Mouse (Mus musculus): ENCODE data around the gene Olfr487. TPM values are rescaled to one million over a fixed set of nuclear protein-coding genes. Genes with fewer than 3 reads are reported as not detected.
"Not testable (repeated sequence)": the region's sequence is repeated elsewhere in the genome, so short reads cannot be mapped to it uniquely, and the experiment has no call there.

Gene Olfr487
- not detected in 2 replicates for polyA plus RNA-seq (2012; rRNA removed)

DNA sequence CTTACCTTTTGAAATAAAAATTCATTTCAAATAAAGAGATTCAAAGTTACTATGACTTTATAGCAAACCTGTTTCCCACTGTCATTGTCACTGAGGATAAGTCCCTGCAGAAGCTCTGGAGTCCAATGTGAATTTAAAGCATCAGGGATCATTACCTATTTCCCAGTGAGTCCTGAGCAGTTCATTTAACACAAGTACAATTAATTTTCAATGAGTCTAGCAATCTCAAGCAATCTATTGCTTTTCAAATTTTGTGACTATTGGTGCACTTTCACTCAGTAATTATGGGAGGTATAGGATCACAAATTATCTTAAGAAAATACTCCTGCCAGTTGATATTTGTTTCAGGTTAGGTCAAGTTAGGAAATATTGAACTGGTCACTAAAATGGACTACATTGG is at the start of gene Olfr487:
Gene Olfr487, minus strand, starts transcription at position 101 of the 400 bp plus-strand sequence.
- not testable (repeated sequence) for H3K36me3 ChIP-seq (ENCODE audit: control insufficient read depth, insufficient read depth, low read length); H3K27ac ChIP-seq (ENCODE audit: insufficient read depth, low read length); H3K4me3 ChIP-seq (ENCODE audit: extremely low read depth, insufficient read depth, insufficient read length); DNase-seq (ENCODE audit: low read depth in 1 of 2, low spot score in 2 of 2); H3K4me1 ChIP-seq (ENCODE audit: control insufficient read depth, insufficient read depth, insufficient read length); H3K27me3 ChIP-seq (ENCODE audit: control insufficient read depth, insufficient read depth, low read length)

DNA sequence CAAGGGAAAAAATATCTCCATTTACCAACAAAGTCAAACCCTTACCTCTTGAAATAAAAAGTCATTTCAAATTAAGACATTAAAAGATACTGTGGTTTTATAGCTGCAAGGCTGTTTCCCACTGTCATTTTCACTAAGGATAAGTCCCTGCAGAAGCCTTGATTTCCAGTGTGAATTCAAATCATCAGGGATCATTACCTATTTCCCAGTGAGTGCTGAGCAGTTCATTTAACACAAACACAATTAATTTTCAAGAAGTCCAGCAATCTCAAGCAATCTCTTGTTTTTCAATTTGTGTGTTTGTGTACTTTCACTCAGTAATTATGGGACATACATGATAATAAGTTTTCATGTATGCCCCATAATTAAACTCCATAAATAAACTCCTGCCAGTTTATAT is 43.8 kb upstream of the Olfr487 start, which contains the start of gene Olfr488:
Gene Olfr488, minus strand, starts transcription at position 101 of the 400 bp plus-strand sequence.
- no peak for DNase-seq (ENCODE audit: low read depth in 1 of 2, low spot score in 2 of 2)
- Histone ChIP-seq H3K36me3 (ENCODE audit: control insufficient read depth, insufficient read depth, low read length) (no peaks in the 10 kb centered on the region), H3K4me3 (ENCODE audit: extremely low read depth, insufficient read depth, insufficient read length) (no peak within 1 kb of the TSS), H3K27ac (ENCODE audit: insufficient read depth, low read length) (no peak within 1 kb of the TSS), H3K27me3 (ENCODE audit: control insufficient read depth, insufficient read depth, low read length) (no peaks in the 10 kb centered on the region), H3K4me1 (ENCODE audit: control insufficient read depth, insufficient read depth, insufficient read length) (no peaks in the 10 kb centered on the region)
- no peak for TF ChIP-seq CTCF (IDR thresholded peaks at IDR 0.05; ENCODE audit: extremely low read depth, insufficient read depth, insufficient read length, insufficient replicate concordance)
- TF ChIP-seq POLR2A (IDR thresholded peaks at IDR 0.05; ENCODE audit: low read depth, low read length) = no peak

DNA sequence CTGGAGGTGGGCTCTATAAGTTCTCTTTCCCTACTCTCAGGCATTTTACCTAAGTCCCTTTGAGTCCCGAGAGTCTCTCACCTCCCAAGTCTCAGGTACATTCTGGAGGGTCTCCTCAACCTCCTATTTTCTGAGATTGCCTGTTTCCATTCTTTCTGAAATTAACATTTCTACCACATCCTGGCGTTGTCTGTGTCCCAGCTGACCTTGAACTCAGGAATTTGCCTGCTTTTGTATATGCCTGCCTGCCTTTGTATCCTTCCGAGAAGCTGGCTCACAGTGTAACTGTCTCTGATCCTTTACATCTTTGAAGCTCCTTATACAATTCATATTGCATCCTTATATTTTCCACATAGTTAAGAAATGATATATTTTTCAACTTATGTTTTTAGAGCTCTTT is 19.1 kb upstream of the Olfr487 start:
- Histone ChIP-seq H3K27me3 (ENCODE audit: control insufficient read depth, insufficient read depth, low read length) (no peaks in the 10 kb centered on the region), H3K27ac (ENCODE audit: insufficient read depth, low read length) (no peak overlapping the region), H3K4me1 (ENCODE audit: control insufficient read depth, insufficient read depth, insufficient read length) (no peaks in the 10 kb centered on the region), H3K36me3 (ENCODE audit: control insufficient read depth, insufficient read depth, low read length) (no peaks in the 10 kb centered on the region), H3K4me3 (ENCODE audit: extremely low read depth, insufficient read depth, insufficient read length) (no peak overlapping the region)
- WGBS = 66% methylated on average over 3 of the region's 3 CpGs
- TF ChIP-seq POLR2A (IDR thresholded peaks at IDR 0.05; ENCODE audit: low read depth, low read length) (no peak), CTCF (IDR thresholded peaks at IDR 0.05; ENCODE audit: extremely low read depth, insufficient read depth, insufficient read length, insufficient replicate concordance) (no peak)
- DNase-seq (ENCODE audit: low read depth in 1 of 2, low spot score in 2 of 2) = no peak

DNA sequence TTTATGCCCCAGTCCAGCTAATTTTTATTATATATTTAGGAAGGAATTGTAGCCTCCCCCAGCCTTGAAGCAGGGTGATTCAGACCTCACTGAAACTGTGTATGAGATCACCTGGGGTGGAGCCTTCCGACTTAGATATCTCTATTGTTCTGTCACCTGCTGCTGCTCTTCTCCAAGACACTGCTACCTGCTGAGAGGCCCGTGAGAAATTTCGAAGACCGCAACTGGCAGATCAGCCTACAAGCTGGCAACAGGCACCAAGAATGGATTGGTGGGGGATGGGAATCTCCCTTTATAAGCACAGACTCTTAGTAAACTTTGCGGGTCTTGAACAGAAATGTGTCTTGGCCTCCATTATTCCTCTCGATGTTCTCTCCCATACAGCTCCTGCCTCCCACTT is 17.5 kb downstream of the Olfr487 start:
- DNase-seq (ENCODE audit: low read depth in 1 of 2, low spot score in 2 of 2) = no peak
- H3K36me3 ChIP-seq (ENCODE audit: control insufficient read depth, insufficient read depth, low read length) = no peaks in the 10 kb centered on the region
- H3K27ac ChIP-seq (ENCODE audit: insufficient read depth, low read length) = no peak overlapping the region
- WGBS = 71% methylated on average over 6 of the region's 6 CpGs
- no peak overlapping the region for H3K4me3 ChIP-seq (ENCODE audit: extremely low read depth, insufficient read depth, insufficient read length)
- H3K4me1 ChIP-seq (ENCODE audit: control insufficient read depth, insufficient read depth, insufficient read length) = no peaks in the 10 kb centered on the region
- no peaks in the 10 kb centered on the region for H3K27me3 ChIP-seq (ENCODE audit: control insufficient read depth, insufficient read depth, low read length)
- no peak for TF ChIP-seq POLR2A (IDR thresholded peaks at IDR 0.05; ENCODE audit: low read depth, low read length)
- no peak for TF ChIP-seq CTCF (IDR thresholded peaks at IDR 0.05; ENCODE audit: extremely low read depth, insufficient read depth, insufficient read length, insufficient replicate concordance)

DNA sequence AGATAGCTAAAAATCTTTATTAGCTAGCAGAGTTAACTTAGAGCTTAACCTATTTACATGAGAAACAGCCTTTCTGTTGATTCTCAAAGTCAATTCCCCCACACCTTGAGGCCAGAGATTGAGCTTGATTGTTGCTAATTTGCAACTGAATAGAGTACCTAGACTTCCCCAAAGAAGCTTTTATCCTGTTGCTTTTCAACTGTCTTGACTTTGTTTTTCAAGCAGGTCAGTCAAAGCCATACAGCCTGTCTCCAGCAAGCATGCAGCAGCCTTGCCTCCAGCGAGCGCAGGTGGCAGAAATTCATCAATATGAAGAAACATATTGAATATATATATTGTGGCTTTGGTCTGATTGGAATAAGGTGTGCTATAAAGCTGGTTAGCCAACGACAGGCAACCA is 18.1 kb downstream of the Olfr487 start:
- not testable (repeated sequence) for H3K4me3 ChIP-seq (ENCODE audit: extremely low read depth, insufficient read depth, insufficient read length); H3K27me3 ChIP-seq (ENCODE audit: control insufficient read depth, insufficient read depth, low read length); H3K36me3 ChIP-seq (ENCODE audit: control insufficient read depth, insufficient read depth, low read length); H3K4me1 ChIP-seq (ENCODE audit: control insufficient read depth, insufficient read depth, insufficient read length); DNase-seq (ENCODE audit: low read depth in 1 of 2, low spot score in 2 of 2); H3K27ac ChIP-seq (ENCODE audit: insufficient read depth, low read length)
- 60% methylated on average over 3 of the region's 3 CpGs for WGBS

DNA sequence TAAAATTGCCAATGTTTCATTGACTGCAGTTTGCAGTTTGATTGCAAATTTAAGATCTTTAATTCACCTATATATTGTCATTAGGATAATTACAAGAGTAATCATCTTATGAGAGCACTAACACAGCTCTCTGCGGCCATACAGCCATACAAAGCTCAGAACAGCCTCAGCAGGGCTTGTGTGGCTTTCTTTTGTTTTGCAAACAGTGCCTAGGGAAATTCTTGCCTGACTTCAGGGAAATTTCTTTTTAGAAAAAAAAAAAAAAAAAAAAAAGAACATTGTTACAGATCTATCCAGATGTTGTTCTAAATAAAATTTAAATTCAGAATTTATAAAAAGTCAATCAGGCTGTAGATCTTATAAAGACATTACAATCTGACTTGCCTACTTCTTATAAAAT is 21.7 kb downstream of the Olfr487 start:
- not testable (repeated sequence) for DNase-seq (ENCODE audit: low read depth in 1 of 2, low spot score in 2 of 2); H3K4me1 ChIP-seq (ENCODE audit: control insufficient read depth, insufficient read depth, insufficient read length); H3K27ac ChIP-seq (ENCODE audit: insufficient read depth, low read length); H3K4me3 ChIP-seq (ENCODE audit: extremely low read depth, insufficient read depth, insufficient read length); H3K27me3 ChIP-seq (ENCODE audit: control insufficient read depth, insufficient read depth, low read length); H3K36me3 ChIP-seq (ENCODE audit: control insufficient read depth, insufficient read depth, low read length)
- 59% methylated on average over 1 of the region's 1 CpGs for WGBS

DNA sequence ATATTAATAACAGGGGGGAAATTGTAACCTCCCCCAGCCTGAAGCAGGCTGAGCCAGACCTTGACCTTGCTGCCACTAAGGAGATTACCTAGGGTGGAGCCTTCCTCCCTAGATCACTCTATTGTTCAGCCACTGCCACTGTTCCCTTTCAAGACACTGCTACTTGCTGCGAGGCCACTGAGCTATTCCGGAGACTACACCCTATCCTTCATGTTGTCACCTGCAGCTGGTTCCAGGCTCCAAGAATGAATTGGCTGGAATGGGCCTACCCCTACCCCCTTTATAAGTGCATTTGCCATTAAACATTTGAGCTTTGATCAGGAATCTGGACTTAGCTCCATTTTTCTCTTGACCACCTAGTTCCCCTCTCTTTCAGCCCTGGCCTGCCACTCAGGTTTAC is 23.2 kb downstream of the Olfr487 start:
- H3K27me3 ChIP-seq (ENCODE audit: control insufficient read depth, insufficient read depth, low read length); H3K36me3 ChIP-seq (ENCODE audit: control insufficient read depth, insufficient read depth, low read length); H3K4me1 ChIP-seq (ENCODE audit: control insufficient read depth, insufficient read depth, insufficient read length); H3K27ac ChIP-seq (ENCODE audit: insufficient read depth, low read length); DNase-seq (ENCODE audit: low read depth in 1 of 2, low spot score in 2 of 2); H3K4me3 ChIP-seq (ENCODE audit: extremely low read depth, insufficient read depth, insufficient read length): not testable (repeated sequence)
- 63% methylated on average over 2 of the region's 2 CpGs for WGBS

DNA sequence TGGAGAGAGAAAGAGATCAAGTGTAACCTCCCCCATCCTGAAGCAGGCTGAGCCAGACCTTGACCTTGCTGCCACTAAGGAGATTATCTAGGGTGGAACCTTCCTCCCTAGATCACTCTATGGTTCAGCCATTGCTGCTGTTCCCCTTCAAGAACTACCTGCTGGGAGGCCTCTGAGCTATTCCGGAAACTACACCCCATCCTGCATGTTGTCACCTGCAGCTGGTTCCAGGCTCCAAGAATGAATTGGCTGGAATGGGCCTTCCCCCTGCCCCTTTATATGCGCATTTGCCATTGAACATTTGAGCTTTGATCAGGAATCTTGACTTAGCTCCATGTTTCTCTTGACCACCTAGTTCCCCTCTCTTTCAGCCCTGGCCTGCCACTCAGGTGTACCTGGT is 29.2 kb downstream of the Olfr487 start:
- not testable (repeated sequence) for H3K4me1 ChIP-seq (ENCODE audit: control insufficient read depth, insufficient read depth, insufficient read length); H3K4me3 ChIP-seq (ENCODE audit: extremely low read depth, insufficient read depth, insufficient read length); H3K27ac ChIP-seq (ENCODE audit: insufficient read depth, low read length); H3K27me3 ChIP-seq (ENCODE audit: control insufficient read depth, insufficient read depth, low read length); H3K36me3 ChIP-seq (ENCODE audit: control insufficient read depth, insufficient read depth, low read length); DNase-seq (ENCODE audit: low read depth in 1 of 2, low spot score in 2 of 2)
- 76% methylated on average over 2 of the region's 2 CpGs for WGBS

DNA sequence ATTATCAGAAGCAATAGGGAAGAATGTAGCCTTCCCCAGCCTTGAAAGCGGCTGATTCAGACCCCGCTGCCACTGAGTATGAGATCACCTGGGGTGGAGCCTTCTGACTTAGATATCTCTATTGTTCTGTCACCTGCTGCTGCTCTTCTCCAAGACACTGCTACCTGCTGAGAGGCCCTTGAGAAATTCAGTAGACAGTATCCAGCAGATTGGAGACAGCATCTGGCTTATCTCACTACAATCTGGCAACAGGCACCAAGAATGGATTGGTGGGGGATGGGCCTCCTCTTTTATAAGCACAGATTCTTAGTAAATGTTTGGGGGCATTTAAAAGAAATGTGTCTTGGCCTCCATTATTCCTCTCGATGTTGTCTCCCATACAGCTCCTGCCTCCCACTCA is 30.0 kb downstream of the Olfr487 start:
- H3K36me3 ChIP-seq (ENCODE audit: control insufficient read depth, insufficient read depth, low read length); H3K4me3 ChIP-seq (ENCODE audit: extremely low read depth, insufficient read depth, insufficient read length); H3K4me1 ChIP-seq (ENCODE audit: control insufficient read depth, insufficient read depth, insufficient read length); H3K27ac ChIP-seq (ENCODE audit: insufficient read depth, low read length); H3K27me3 ChIP-seq (ENCODE audit: control insufficient read depth, insufficient read depth, low read length); DNase-seq (ENCODE audit: low read depth in 1 of 2, low spot score in 2 of 2): not testable (repeated sequence)
- whole genome bisulfite sequencing = 90% methylated on average over 3 of the region's 3 CpGs

DNA sequence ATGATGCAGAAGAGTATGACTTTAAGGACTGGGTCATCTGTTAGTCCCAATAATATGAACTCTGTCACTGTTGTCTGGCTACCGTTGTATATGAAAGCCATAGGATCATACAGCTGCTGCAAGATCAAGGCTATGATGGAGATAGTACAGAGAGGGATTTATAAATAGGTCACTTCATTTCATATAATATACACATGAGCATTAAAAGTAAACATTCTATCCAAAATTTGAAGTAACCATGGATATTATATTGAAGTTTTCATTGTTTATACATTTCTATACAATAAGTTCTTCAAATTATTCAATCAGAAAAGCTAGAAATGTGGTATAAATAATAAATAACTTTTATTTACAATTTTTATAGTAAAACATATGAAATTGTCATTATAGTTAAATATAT is 41.8 kb downstream of the Olfr487 start, which contains the start of gene Olfr486:
Gene Olfr486, minus strand, starts transcription at position 101 of the 400 bp plus-strand sequence.
- not testable (repeated sequence) for H3K36me3 ChIP-seq (ENCODE audit: control insufficient read depth, insufficient read depth, low read length); H3K27me3 ChIP-seq (ENCODE audit: control insufficient read depth, insufficient read depth, low read length); H3K4me1 ChIP-seq (ENCODE audit: control insufficient read depth, insufficient read depth, insufficient read length); H3K27ac ChIP-seq (ENCODE audit: insufficient read depth, low read length); DNase-seq (ENCODE audit: low read depth in 1 of 2, low spot score in 2 of 2); H3K4me3 ChIP-seq (ENCODE audit: extremely low read depth, insufficient read depth, insufficient read length)
- WGBS = 87% methylated on average over 1 of the region's 1 CpGs
